Mouse (Mus musculus) forebrain, embryonic 10.5 days (tissue): Measurements from ENCODE around the gene Adamts2. TPM values are rescaled to one million over a fixed set of nuclear protein-coding genes. Genes with fewer than 3 reads are reported as not detected.

Experiments used
- DNase-seq: peaks from one replicate; pipeline ENCODE4 v3.0.0-alpha.2; 2017; ENCODE audit warnings: low spot score; ENCODE audit errors: extremely low spot score
- H3K27ac ChIP-seq: fragments of 300-500 bp; sonication (generic); 2 replicates; pipeline ENCODE4 v1.5.1; 2016; ENCODE audit warnings: mild to moderate bottlenecking
- H3K27me3 ChIP-seq: fragments of 300-500 bp; sonication (generic); 2 replicates; pipeline ENCODE4 v1.6.1; 2016; ENCODE audit warnings: mild to moderate bottlenecking; ENCODE audit not compliant: poor library complexity, severe bottlenecking
- H3K36me3 ChIP-seq: fragments of 300-500 bp; sonication (generic); replicated peaks from 2 replicates; pipeline ENCODE4 v1.6.1; 2016; ENCODE audit warnings: mild to moderate bottlenecking, moderate library complexity
- H3K4me1 ChIP-seq: fragments of 300-500 bp; sonication (generic); 2 replicates; pipeline ENCODE4 v1.6.1; 2016
- H3K4me3 ChIP-seq: fragments of 300-500 bp; sonication (generic); 2 replicates; pipeline ENCODE4 v1.5.1; 2016; ENCODE audit warnings: mild to moderate bottlenecking, moderate library complexity
- H3K9me3 ChIP-seq: fragments of 300-500 bp; sonication (generic); 2 replicates; pipeline ENCODE4 v1.6.1; 2016; ENCODE audit warnings: mild to moderate bottlenecking, moderate library complexity
- WGBS: fragments of 180-500 bp; shearing (Covaris S2); methylation state at CpG from one replicate; pipeline ENCODE4 v1.1.7; 2016; 5-methylcytosine and 5-hydroxymethylcytosine counted together
- polyA plus RNA-seq: library from polyadenylated mRNA; unstranded; fragments of >200 nt; fragmentation: Nextera tagmentation; extraction: Ambion mirVana; gene quantifications from 2 replicates; pipeline ENCODE4 v1.2.1, GENCODE M21; 2016

The Adamts2 gene
- polyA plus RNA-seq: 0.19 and 0.60 TPM in 2 replicates

DNA sequence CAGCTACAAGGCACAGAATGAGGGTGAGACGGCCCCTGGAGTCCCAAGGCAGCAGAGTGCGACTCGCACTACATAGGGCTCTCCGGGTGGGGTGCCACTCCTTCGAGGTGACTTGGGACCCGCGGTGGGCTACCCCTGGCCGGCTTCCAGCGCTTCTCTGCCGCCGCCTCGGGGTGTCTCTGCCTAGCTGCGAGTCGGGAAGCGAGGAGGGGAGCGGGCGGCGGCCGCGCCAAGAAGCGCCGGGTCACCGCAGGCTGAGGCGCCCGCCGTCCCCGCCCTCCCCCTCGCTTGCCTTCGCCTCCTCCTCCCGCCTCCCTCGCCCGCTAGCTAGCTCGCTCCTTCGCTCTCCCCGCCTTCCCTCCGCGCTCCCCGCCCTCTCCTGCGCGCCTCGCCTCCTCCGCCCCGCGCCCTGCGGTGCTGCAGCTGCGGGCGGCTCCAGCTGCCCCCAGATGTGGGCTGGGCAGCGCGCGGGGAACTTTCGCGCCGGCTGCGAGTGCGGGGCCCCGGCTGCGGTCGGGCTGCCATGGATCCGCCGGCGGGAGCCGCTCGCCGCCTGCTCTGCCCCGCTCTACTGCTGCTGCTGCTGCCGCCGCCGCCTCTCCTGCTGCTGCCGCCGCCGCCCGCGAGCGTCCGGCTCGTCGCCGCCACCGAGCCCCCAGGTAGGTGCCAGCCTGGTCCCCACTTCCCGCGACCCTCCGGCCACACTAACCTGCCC is at the start of gene Adamts2:
TSS of gene Adamts2 (plus strand) at position 444 of the 715 bp plus-strand sequence.
- Histone ChIP-seq H3K27ac (peak within 1 kb of the TSS; percentile 69), H3K27me3 (peaks cover 89% of the 10 kb centered on the region), H3K9me3 (no peaks in the 10 kb centered on the region), H3K4me3 (peak within 1 kb of the TSS; percentile 73), H3K4me1 (peaks cover 29% of the 10 kb centered on the region), H3K36me3 (no peaks in the 10 kb centered on the region)
- DNase-seq: peak; percentile 65
- WGBS: under 1% methylated on average over 72 of the region's 82 CpGs

GRCm38 (mm10) chr11:50557064-50557463 is 44.8 kb upstream of the Adamts2 start:
- no peak overlapping the region for H3K27ac ChIP-seq
- H3K9me3 ChIP-seq: peaks cover 8% of the 10 kb centered on the region
- WGBS: 89% methylated on average over 3 of the region's 3 CpGs
- DNase-seq: no peak
- H3K4me1 ChIP-seq: no peaks in the 10 kb centered on the region
- H3K36me3 ChIP-seq: no peaks in the 10 kb centered on the region
- no peak overlapping the region for H3K4me3 ChIP-seq
- no peaks in the 10 kb centered on the region for H3K27me3 ChIP-seq

DNA sequence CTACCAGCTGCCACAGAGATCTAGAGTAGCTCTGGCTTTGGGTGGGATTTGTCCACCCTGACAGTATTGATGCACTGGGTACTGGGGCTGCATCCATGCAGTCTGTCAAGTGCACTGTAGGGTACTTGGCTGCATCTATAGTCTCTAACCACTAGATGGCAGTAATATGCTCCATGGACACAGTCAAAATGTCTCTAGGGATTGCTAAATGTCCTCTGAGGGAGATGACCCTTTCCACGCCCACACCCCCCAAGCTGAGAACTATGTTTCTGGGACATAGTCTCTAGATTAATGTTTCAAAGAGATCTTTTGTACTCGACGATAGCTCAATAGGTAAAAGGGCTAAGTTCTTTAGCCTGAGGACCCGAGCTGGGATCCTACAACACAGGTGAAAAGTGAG is 42.8 kb upstream of the Adamts2 start:
- Histone ChIP-seq H3K27me3 (no peaks in the 10 kb centered on the region), H3K27ac (no peak overlapping the region), H3K36me3 (no peaks in the 10 kb centered on the region), H3K4me1 (no peaks in the 10 kb centered on the region), H3K9me3 (peaks cover 5% of the 10 kb centered on the region; the same call in 1 of the 2 replicates), H3K4me3 (no peak overlapping the region)
- DNase-seq: no peak
- 34% methylated on average over 4 of the region's 4 CpGs for WGBS

- no peaks in the 10 kb centered on the region for H3K27me3 ChIP-seq
- no peak for DNase-seq
- no peaks in the 10 kb centered on the region for H3K4me1 ChIP-seq
- no peak overlapping the region for H3K27ac ChIP-seq
- no peak overlapping the region for H3K4me3 ChIP-seq
- no peaks in the 10 kb centered on the region for H3K9me3 ChIP-seq
- 87% methylated on average over 20 of the region's 20 CpGs for WGBS
- H3K36me3 ChIP-seq: no peaks in the 10 kb centered on the region
Measured at GRCm38 (mm10) chr11:50565466-50566211, 36.2 kb upstream of the Adamts2 start.

DNA sequence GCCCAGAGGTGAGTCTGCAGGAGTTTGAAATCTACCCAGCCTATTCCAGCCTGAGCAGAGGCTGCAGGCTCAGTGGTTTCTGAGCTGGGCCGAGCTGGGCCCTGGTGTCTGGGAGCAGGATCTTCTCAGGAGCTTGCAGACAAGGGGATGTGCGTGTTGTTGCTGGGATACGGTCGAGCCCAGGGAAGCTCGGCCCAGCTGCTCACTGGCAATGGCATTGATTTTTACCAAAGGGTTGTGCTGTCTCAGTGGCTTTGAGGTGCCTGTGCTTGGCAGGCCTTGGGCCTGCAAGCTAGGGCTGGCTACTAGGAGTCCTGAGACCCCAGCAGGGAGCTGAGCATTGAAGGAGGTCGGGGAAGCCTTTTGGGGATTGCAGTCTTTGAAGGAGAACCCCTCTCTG is 30.4 kb upstream of the Adamts2 start:
- Histone ChIP-seq H3K27me3 (no peaks in the 10 kb centered on the region), H3K9me3 (no peaks in the 10 kb centered on the region), H3K4me3 (no peak overlapping the region), H3K36me3 (no peaks in the 10 kb centered on the region), H3K4me1 (no peaks in the 10 kb centered on the region), H3K27ac (no peak overlapping the region)
- WGBS: 81% methylated on average over 6 of the region's 6 CpGs
- DNase-seq: no peak

GRCm38 (mm10) chr11:50576521-50576920 is 25.4 kb upstream of the Adamts2 start:
- no peak overlapping the region for H3K4me3 ChIP-seq
- H3K27me3 ChIP-seq: no peaks in the 10 kb centered on the region
- no peak for DNase-seq
- no peaks in the 10 kb centered on the region for H3K36me3 ChIP-seq
- WGBS: 71% methylated on average over 4 of the region's 4 CpGs
- no peaks in the 10 kb centered on the region for H3K4me1 ChIP-seq
- H3K27ac ChIP-seq: no peak overlapping the region
- H3K9me3 ChIP-seq: no peaks in the 10 kb centered on the region

GRCm38 (mm10) chr11:50587026-50587425 is 14.9 kb upstream of the Adamts2 start:
- H3K9me3 ChIP-seq: no peaks in the 10 kb centered on the region
- no peaks in the 10 kb centered on the region for H3K36me3 ChIP-seq
- no peak overlapping the region for H3K4me3 ChIP-seq
- 55% methylated on average over 7 of the region's 7 CpGs for WGBS
- H3K4me1 ChIP-seq: no peaks in the 10 kb centered on the region
- H3K27me3 ChIP-seq: no peaks in the 10 kb centered on the region
- no peak for DNase-seq
- no peak overlapping the region for H3K27ac ChIP-seq

- WGBS: 15% methylated on average over 3 of the region's 3 CpGs
- H3K4me1 ChIP-seq: peaks cover 2% of the 10 kb centered on the region
- H3K27ac ChIP-seq: no peak overlapping the region
- no peak overlapping the region for H3K4me3 ChIP-seq
- 0 out of 2 replicates have a peak, but pooled peaks cover 2% of the 10 kb centered on the region for H3K27me3 ChIP-seq
- H3K9me3 ChIP-seq: no peaks in the 10 kb centered on the region
- DNase-seq: peak; percentile 56
- H3K36me3 ChIP-seq: no peaks in the 10 kb centered on the region
Measured at GRCm38 (mm10) chr11:50587787-50588186, 14.1 kb upstream of the Adamts2 start.

DNA sequence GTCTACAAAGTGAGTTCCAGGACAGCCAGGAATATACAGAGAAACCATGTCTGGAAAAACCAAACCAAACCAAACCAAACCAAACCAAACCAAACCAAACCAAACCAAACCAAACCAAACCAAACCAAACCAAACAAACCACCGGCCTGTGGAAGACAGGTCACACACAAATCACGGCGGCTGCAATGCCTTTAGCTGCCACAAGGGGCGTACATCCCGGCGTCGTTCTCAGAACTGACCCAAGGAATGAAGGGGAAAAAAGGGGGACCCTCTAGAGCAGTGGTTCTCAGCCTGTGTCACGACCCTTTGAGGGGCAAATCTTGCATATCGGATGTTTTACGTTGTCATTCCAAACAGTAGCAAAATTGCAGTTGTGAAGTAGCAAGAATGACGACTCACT is 12.8 kb upstream of the Adamts2 start:
- H3K27me3 ChIP-seq: 0 out of 2 replicates have a peak, but pooled peaks cover 4% of the 10 kb centered on the region
- H3K36me3 ChIP-seq: no peaks in the 10 kb centered on the region
- 42% methylated on average over 11 of the region's 11 CpGs for WGBS
- H3K4me3 ChIP-seq: no peak overlapping the region
- H3K27ac ChIP-seq: no peak overlapping the region
- DNase-seq: peak; percentile 49
- H3K4me1 ChIP-seq: peaks cover 11% of the 10 kb centered on the region
- no peaks in the 10 kb centered on the region for H3K9me3 ChIP-seq

GRCm38 (mm10) chr11:50591053-50591452 is 10.8 kb upstream of the Adamts2 start:
- 92% methylated on average over 13 of the region's 13 CpGs for WGBS
- Histone ChIP-seq H3K9me3 (no peaks in the 10 kb centered on the region), H3K27me3 (0 out of 2 replicates have a peak, but pooled peaks cover 4% of the 10 kb centered on the region), H3K36me3 (no peaks in the 10 kb centered on the region), H3K27ac (no peak overlapping the region), H3K4me1 (peaks cover 12% of the 10 kb centered on the region), H3K4me3 (no peak overlapping the region)
- no peak for DNase-seq

DNA sequence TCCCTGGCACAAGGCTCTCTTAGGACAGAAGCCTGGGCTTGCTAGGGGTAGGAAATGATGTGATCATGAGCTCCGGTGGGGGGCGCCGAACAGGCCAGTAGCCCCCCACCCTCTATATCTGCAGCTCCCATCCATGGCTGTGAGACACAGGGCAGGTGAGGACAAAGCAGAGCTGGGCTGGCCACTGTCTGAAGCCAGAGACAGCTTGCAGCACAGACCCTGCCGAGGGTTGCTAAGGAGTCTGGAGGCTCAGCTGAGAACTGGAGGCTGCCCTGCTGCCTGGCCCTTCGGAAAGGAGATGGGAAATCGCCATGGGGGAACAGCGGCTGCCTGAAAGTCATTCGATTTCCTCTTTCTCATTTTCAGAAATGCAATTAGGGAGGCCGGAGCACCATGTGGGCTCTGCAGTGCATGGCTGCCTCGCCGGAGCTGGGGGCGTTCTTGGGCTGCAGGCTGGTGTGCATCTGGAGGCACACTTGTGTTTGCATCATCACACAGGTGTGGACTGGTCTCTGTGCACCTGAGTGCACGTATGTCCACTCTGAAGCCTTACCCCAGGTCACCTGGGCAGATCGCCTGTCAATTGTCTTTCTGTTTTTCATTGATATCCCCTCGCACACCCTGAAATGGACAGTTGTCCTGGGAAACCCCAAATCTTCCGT is 8.9 kb upstream of the Adamts2 start:
- 79% methylated on average over 16 of the region's 16 CpGs for WGBS
- peaks cover 15% of the 10 kb centered on the region for H3K4me1 ChIP-seq
- H3K27me3 ChIP-seq: peaks cover 6% of the 10 kb centered on the region; the same call in 1 of the 2 replicates
- no peak overlapping the region for H3K4me3 ChIP-seq
- H3K9me3 ChIP-seq: no peaks in the 10 kb centered on the region
- H3K27ac ChIP-seq: no peak overlapping the region
- DNase-seq: no peak
- H3K36me3 ChIP-seq: no peaks in the 10 kb centered on the region

DNA sequence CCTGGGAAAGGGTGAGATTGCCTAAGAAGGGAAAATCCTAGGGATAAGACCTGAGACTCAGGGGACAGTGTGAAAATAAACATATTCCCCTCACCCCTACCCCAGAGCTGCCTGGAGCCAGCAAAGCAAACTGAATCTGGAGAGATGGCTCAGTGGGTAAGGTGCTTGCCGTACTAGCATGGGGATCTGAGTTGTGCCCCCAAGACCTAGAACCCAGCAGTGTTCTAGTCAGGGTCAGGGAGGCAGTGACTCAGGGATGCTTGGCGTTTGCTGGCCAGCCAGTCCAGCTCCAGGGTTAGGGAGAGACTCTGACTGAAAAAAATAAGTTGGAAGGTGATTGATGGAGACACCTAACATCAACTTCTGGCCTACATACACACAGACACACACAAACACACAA is 5.3 kb upstream of the Adamts2 start:
- Histone ChIP-seq H3K9me3 (no peaks in the 10 kb centered on the region), H3K27ac (no peak overlapping the region), H3K36me3 (no peaks in the 10 kb centered on the region), H3K4me3 (no peak overlapping the region), H3K27me3 (peaks cover 42% of the 10 kb centered on the region), H3K4me1 (peaks cover 20% of the 10 kb centered on the region)
- DNase-seq: no peak
- 86% methylated on average over 2 of the region's 2 CpGs for WGBS

GRCm38 (mm10) chr11:50599156-50599555 is 2.7 kb upstream of the Adamts2 start:
- Histone ChIP-seq H3K9me3 (no peaks in the 10 kb centered on the region), H3K27ac (no peak overlapping the region), H3K27me3 (peaks cover 64% of the 10 kb centered on the region), H3K4me3 (no peak overlapping the region), H3K36me3 (no peaks in the 10 kb centered on the region), H3K4me1 (peaks cover 33% of the 10 kb centered on the region)
- 57% methylated on average over 2 of the region's 2 CpGs for whole genome bisulfite sequencing
- no peak for DNase-seq
